Mouse (Mus musculus) forebrain, embryonic 14.5 days (tissue): ENCODE results near the gene Hsp90ab1. TPM values are rescaled to one million over a fixed set of nuclear protein-coding genes. Genes with fewer than 3 reads are reported as not detected.

Experiments
- ATAC-seq: fragments of 200-750 bp; cut with Nextera tagmentation; 2 replicates; pipeline ENCODE4 v1.8.0; 2017; ENCODE audit warnings: mild to moderate bottlenecking, moderate library complexity
- DNase-seq: peaks from one replicate; pipeline ENCODE4 v3.0.0-alpha.2; 2015; ENCODE audit warnings: low spot score
- H3K27ac ChIP-seq: fragments of 300-500 bp; sonication (generic); 2 replicates; pipeline ENCODE4 v1.5.1; 2014; ENCODE audit warnings: low read depth, mild to moderate bottlenecking, control low read depth, low read length, moderate library complexity
- H3K27me3 ChIP-seq: fragments of 300-500 bp; sonication (generic); replicated peaks from 2 replicates; pipeline ENCODE4 v1.6.1; 2014; ENCODE audit warnings: low read length, control low read depth, mixed read lengths; ENCODE audit not compliant: control insufficient read depth, insufficient read depth
- H3K36me3 ChIP-seq: fragments of 300-500 bp; sonication (generic); 2 replicates; pipeline ENCODE4 v1.6.1; 2014; ENCODE audit warnings: low read length, control low read depth; ENCODE audit not compliant: control insufficient read depth, insufficient read depth
- H3K4me1 ChIP-seq: fragments of 300-500 bp; sonication (generic); 2 replicates; pipeline ENCODE4 v1.6.1; 2014; ENCODE audit warnings: antibody characterized with exemption, low read length, control low read depth; ENCODE audit not compliant: control insufficient read depth, insufficient read depth
- H3K4me2 ChIP-seq: fragments of 300-500 bp; sonication (generic); 2 replicates; pipeline ENCODE4 v1.6.1; 2014; ENCODE audit warnings: mild to moderate bottlenecking, control low read depth, low read length
- H3K4me3 ChIP-seq: fragments of 300-500 bp; sonication (generic); 2 replicates; pipeline ENCODE4 v1.5.1; 2014; ENCODE audit warnings: low read depth, low read length, control low read depth
- H3K9ac ChIP-seq: fragments of 300-500 bp; sonication (generic); 2 replicates; pipeline ENCODE4 v1.6.1; 2014; ENCODE audit warnings: mild to moderate bottlenecking, low read length, control low read depth, moderate library complexity
- H3K9me3 ChIP-seq: fragments of 300-500 bp; sonication (generic); replicated peaks from 2 replicates; pipeline ENCODE4 v1.6.1; 2016; ENCODE audit warnings: low read length, control low read depth, mixed read lengths; ENCODE audit not compliant: control insufficient read depth
- WGBS: fragments of 180-500 bp; shearing (Covaris S2); extraction: QIAGEN DNeasy Blood & Tissue Kit; methylation state at CpG from one replicate; pipeline ENCODE4 v1.1.7; 2014; 5-methylcytosine and 5-hydroxymethylcytosine counted together
- polyA plus RNA-seq: library from polyadenylated mRNA; unstranded; fragments of >200 nt; fragmentation: Nextera tagmentation; extraction: Ambion mirVana; gene quantifications from 2 replicates; pipeline ENCODE4 v1.2.1, GENCODE M21; 2014

Gene Hsp90ab1
- polyA plus RNA-seq, 1 experiment from 2014 or later: 1,472 TPM

DNA sequence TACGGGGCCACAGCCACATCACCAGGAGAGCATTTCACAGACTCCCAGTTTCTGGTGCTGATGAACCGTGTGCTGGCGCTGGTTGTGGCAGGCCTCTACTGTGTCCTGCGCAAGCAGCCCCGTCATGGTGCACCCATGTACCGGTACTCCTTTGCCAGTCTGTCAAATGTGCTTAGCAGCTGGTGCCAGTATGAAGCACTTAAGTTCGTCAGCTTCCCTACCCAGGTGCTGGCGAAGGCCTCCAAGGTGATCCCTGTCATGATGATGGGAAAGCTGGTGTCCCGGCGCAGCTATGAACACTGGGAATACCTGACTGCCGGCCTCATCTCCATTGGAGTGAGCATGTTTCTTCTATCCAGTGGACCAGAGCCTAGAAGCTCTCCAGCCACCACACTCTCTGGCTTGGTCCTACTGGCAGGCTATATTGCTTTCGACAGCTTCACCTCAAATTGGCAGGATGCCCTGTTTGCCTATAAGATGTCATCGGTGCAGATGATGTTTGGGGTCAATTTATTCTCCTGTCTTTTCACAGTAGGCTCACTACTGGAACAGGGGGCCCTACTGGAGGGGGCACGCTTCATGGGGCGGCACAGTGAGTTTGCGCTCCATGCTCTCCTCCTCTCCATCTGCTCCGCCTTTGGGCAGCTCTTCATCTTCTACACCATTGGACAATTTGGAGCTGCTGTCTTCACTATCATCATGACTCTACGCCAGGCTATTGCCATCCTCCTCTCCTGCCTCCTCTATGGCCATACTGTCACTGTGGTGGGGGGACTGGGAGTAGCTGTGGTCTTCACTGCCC is 6.5 kb downstream of the Hsp90ab1 start:
- no peak overlapping the region for H3K4me3 ChIP-seq
- 69% methylated on average over 18 of the region's 18 CpGs for WGBS
- peaks cover 8% of the 10 kb centered on the region for H3K4me1 ChIP-seq
- no peaks in the 10 kb centered on the region for H3K9me3 ChIP-seq
- no peak overlapping the region; the same call in 1 of the 2 replicates for H3K9ac ChIP-seq
- H3K27me3 ChIP-seq: no peaks in the 10 kb centered on the region
- H3K27ac ChIP-seq: 0 out of 2 replicates have a peak overlapping the region, but pooled peaks have one; percentile 1
- peaks cover 66% of the 10 kb centered on the region for H3K36me3 ChIP-seq
- no peak overlapping the region for H3K4me2 ChIP-seq
- no peak for DNase-seq
- no peak for ATAC-seq

DNA sequence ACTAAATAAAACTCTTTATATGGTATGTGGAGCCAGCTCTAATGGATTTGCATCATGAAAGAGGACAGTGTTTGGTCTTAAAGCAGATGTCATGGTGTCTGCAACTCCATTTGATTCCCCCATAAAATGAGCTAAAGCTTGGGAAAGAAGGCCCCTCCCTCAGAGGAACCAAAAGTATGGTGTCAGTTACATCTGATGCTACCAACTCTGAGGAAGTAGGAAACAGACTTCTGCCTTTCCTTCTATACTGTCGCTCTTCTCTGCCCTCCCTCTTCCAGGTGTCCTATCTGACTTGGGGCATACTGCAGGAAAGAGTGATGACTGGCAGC is 7.1 kb downstream of the Hsp90ab1 start:
- no peak overlapping the region for H3K27ac ChIP-seq

DNA sequence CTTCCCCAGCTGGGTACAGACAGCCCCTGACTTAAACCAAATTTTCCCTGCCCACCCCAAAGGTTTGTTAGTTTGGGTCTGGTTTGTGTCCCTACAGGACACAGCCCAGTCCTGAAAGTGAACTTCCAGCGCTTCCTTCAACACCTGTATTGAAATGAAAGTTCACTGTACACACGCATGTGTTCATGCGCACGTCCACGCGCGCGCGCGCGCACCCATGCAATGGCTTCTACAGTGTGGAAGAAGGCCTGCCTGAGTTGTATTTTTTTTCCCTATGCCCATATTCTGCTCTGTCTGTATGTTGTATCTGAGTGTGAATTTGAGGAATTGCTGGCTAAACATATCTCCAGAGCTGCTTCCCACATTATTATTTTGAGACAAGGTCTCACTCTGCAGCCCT is 8.0 kb downstream of the Hsp90ab1 start:
- no peak for DNase-seq
- Histone ChIP-seq H3K9me3 (no peaks in the 10 kb centered on the region), H3K27me3 (no peaks in the 10 kb centered on the region), H3K9ac (peak overlapping the region; percentile 88), H3K4me1 (peaks cover 8% of the 10 kb centered on the region), H3K4me2 (peak overlapping the region; percentile 98), H3K36me3 (peaks cover 52% of the 10 kb centered on the region), H3K4me3 (peak overlapping the region; percentile 82), H3K27ac (no peak overlapping the region)
- ATAC-seq: no peak
- 93% methylated on average over 11 of the region's 11 CpGs for WGBS

More for the DNA sequence above, 7.1 kb downstream of the Hsp90ab1 start:
- Histone ChIP-seq H3K4me2 (no peak overlapping the region), H3K4me3 (no peak overlapping the region), H3K27me3 (no peaks in the 10 kb centered on the region), H3K9me3 (no peaks in the 10 kb centered on the region), H3K9ac (no peak overlapping the region), H3K4me1 (peaks cover 8% of the 10 kb centered on the region), H3K36me3 (peaks cover 61% of the 10 kb centered on the region)
- DNase-seq (no peak), ATAC-seq (no peak)
- WGBS: 100% methylated on average over 1 of the region's 1 CpGs

DNA sequence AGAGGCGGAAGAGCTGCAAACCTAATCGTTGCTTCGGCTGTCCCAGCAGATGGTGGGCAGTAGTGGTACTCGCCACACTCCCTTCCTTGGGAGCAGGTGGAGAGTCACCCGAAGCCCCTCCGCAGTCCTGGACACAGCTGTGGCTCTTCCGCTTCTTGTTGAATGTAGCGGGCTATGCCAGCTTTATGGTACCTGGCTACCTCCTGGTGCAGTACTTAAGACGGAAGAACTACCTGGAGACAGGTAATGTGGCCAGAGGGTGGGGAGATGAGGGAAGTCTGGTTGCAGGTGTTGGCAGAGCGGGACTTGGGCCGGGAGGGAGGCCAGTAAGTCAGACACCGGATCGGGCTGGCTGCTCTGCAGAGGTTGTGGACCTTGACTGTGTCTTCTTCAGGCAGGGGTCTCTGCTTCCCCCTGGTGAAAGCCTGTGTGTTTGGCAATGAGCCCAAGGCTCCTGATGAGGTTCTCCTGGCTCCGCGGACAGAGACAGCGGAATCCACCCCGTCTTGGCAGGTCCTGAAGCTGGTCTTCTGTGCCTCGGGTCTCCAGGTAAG is 8.5 kb downstream of the Hsp90ab1 start:
- H3K4me1 ChIP-seq: peaks cover 8% of the 10 kb centered on the region
- H3K9me3 ChIP-seq: no peaks in the 10 kb centered on the region
- H3K9ac ChIP-seq: peak overlapping the region; percentile 88
- H3K27me3 ChIP-seq: no peaks in the 10 kb centered on the region
- 7% methylated on average over 18 of the region's 18 CpGs for WGBS
- DNase-seq (no peak), ATAC-seq (no peak)
- peak overlapping the region; percentile 82 for H3K4me3 ChIP-seq
- H3K36me3 ChIP-seq: peaks cover 47% of the 10 kb centered on the region
- H3K4me2 ChIP-seq: peak overlapping the region; percentile 98
- H3K27ac ChIP-seq: peak overlapping the region; percentile 81

DNA sequence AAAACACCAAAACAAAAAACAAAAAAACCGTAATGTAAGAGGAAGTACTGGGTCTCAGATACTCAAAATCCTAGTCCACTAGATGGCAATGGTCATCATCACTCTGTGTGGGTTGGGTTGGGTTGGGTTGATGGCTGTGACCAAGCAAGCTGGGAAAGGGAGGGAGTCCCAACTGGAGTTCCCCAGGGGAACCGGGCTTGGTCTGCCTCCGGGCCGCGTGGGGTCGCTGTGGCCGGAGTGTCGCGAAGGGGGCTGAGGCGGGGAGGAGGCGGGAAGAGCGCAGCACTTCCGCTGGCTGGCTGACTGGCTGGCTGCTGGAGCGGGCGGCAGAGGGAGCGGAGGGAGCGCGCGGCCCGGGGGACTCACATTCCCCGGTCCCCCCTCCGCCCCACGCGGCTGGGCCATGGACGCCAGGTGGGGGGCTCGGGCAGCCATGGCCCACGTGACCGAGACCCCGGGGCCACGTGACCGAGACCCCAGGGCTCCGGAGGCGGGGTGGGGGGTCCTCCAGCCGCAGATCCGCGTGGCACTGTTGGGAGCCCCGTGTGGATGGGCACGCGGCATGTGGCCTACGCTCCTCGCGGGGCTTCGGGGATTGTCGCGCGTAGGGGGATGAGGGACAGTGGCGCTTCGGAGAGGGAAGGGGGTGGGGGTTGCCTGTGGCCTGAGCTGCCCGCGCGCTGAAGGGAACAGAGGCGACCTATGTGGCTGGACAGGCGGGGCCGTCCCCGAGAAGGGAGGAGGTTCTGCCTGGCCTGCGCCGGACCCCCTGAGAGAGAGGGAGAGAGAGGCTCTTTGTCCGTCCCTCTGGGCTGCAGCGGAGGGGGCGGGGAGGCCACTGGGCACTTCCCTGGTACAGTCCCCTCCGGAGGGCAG is 9.2 kb downstream of the Hsp90ab1 start, which contains the start of gene Slc35b2:
Slc35b2 (plus strand) TSS at position 220 of the 876 bp plus-strand sequence.
- Histone ChIP-seq H3K4me1 (peaks cover 8% of the 10 kb centered on the region), H3K36me3 (peaks cover 40% of the 10 kb centered on the region), H3K4me3 (peak within 1 kb of the TSS; percentile 82), H3K9me3 (no peaks in the 10 kb centered on the region), H3K27me3 (no peaks in the 10 kb centered on the region), H3K27ac (peak within 1 kb of the TSS; percentile 81), H3K4me2 (peak within 1 kb of the TSS; percentile 98), H3K9ac (peak within 1 kb of the TSS; percentile 88)
- under 1% methylated on average over 56 of the region's 61 CpGs for WGBS
- DNase-seq (peak; percentile 91), ATAC-seq (peak; percentile 88)

DNA sequence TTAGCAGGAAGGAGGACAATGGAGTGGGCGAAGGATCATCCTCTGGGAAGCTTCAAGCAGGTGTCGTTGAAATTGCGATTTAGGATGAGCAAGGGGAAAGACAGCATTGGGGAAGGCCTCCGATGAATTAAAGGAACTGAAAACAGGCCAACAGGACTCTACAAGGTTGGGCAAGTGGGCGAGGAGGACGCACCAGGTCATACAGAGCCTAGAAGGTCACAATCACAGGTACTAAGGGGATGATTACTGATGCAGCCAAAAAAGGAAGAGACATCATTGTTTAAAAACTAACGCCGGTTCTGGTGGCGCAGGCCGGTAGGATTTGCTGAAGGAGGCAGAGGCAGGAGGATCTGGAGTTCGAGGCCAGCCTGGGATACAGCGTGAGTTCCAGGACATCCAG is 9.9 kb downstream of the Hsp90ab1 start:
- ATAC-seq (no peak), DNase-seq (no peak)
- Histone ChIP-seq H3K4me2 (peak overlapping the region; percentile 98; the same call in 1 of the 2 replicates), H3K27me3 (no peaks in the 10 kb centered on the region), H3K9ac (no peak overlapping the region), H3K9me3 (no peaks in the 10 kb centered on the region), H3K27ac (no peak overlapping the region), H3K36me3 (peaks cover 33% of the 10 kb centered on the region), H3K4me3 (no peak overlapping the region), H3K4me1 (peaks cover 8% of the 10 kb centered on the region)
- 79% methylated on average over 12 of the region's 12 CpGs for WGBS

DNA sequence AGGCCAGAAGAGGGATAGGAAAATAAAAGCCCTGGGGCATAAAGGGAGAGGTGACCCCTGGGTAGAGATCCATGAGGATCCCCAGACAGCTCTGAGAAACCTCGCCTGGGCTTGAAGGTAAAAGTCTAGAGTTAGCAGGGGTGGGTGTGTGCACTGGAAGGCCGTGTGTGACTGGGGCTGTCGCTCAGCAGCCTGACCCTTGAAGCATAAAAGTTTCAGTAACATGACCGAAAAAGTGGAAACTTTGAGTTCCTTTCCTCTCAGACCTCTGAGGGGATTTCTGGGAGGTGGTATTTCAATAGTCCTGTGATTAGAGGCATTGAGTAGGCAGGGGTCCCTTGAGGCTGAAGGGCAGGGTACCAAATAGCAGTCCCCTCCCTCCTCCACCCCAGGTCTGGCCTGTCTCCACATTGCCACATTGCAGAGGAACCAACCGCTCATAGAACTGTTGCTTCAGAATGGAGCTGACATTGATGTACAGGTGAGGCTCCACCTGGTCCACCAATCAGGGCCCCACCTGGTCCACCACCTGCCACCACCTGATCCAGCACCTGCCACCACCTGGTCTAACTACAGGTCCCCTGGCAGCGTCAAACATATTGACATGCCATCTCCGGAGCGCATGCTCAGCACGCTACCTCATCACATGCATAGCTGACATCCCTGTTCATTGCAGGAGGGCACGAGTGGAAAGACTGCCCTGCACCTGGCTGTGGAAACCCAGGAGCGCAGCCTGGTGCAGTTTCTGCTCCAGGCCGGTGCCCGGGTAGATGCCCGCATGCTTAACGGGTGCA is 13.1 kb downstream of the Hsp90ab1 start:
- no peak overlapping the region for H3K4me3 ChIP-seq
- H3K9ac ChIP-seq: no peak overlapping the region
- 83% methylated on average over 15 of the region's 15 CpGs for WGBS
- H3K4me2 ChIP-seq: no peak overlapping the region
- no peaks in the 10 kb centered on the region for H3K36me3 ChIP-seq
- H3K4me1 ChIP-seq: peaks cover 5% of the 10 kb centered on the region
- ATAC-seq (no peak), DNase-seq (no peak)
- H3K27ac ChIP-seq: no peak overlapping the region
- H3K27me3 ChIP-seq: peaks cover 7% of the 10 kb centered on the region; the same call in 1 of the 2 replicates
- no peaks in the 10 kb centered on the region for H3K9me3 ChIP-seq
